Mouse (Mus musculus) erythroblast, embryonic 14.5 days (primary cell): ENCODE measurements around the gene Dgkk.

Source experiments
- GATA1 ChIP-seq: IDR thresholded peaks from 2 replicates; pipeline ENCODE4 v1.6.1; 2012; ENCODE audit warnings: low read length, inconsistent platforms, mixed read lengths
- TAL1 ChIP-seq: IDR thresholded peaks from 3 replicates; pipeline ENCODE4 v1.6.1; 2012; ENCODE audit warnings: low read length, inconsistent platforms, mixed read lengths

- TF ChIP-seq TAL1 (no peak), GATA1 (no peak)
These were observed 28.4 kb upstream of the Dgkk start for GRCm38 (mm10) chrX:6750714-6751113.
